Mouse (Mus musculus) MEL (cell line): ENCODE measurements at regions not wholly inside any gene's neighbourhood (a gene's known extent, or its start where the extent isn't known, plus 50 kb on each side); places are given as distances from the start of the nearest gene placed in this dataset.

Experiments used
- DNase-seq: peaks from one replicate; pipeline ENCODE4 v3.0.0; 2011; ENCODE audit warnings: low read depth, low spot score
- H3K27ac ChIP-seq: 2 replicates; pipeline ENCODE4 v1.5.1; 2012; ENCODE audit warnings: low read depth, mild to moderate bottlenecking, control low read depth, low read length, moderate library complexity; ENCODE audit not compliant: control insufficient read depth
- H3K27me3 ChIP-seq, 2 experiments: fragments of 150-350 bp in 1 of 2; sonication (generic) in 1 of 2; 2 replicates each; pipeline ENCODE4 v1.6.1; 2012; ENCODE audit warnings: low read length in 2 of 2, mild to moderate bottlenecking in 2 of 2, improper control_type of control experiment in 1 of 2, moderate library complexity in 1 of 2; ENCODE audit not compliant: insufficient read depth in 2 of 2, control insufficient read depth in 1 of 2
- H3K36me3 ChIP-seq, 2 experiments: 2 replicates each; pipeline ENCODE4 v1.6.1; 2012 to 2014; ENCODE audit warnings: low read length in 2 of 2, improper control_type of control experiment in 1 of 2, inconsistent platforms in 1 of 2, mild to moderate bottlenecking in 1 of 2; ENCODE audit not compliant: insufficient read depth in 2 of 2, control insufficient read depth in 1 of 2
- H3K4me1 ChIP-seq, 2 experiments: fragments of 150-350 bp in 1 of 2; sonication (generic) in 1 of 2; 2 replicates each; pipeline ENCODE4 v1.6.1; 2012; ENCODE audit warnings: low read length in 2 of 2, improper control_type of control experiment in 1 of 2, mild to moderate bottlenecking in 1 of 2; ENCODE audit not compliant: insufficient read depth in 2 of 2, control insufficient read depth in 1 of 2
- H3K4me3 ChIP-seq, 2 experiments: fragments of 150-350 bp in 1 of 2; sonication (generic) in 1 of 2; 2 replicates each; pipeline ENCODE4 v1.5.1; 2012; ENCODE audit warnings: low read depth in 2 of 2, low read length in 2 of 2, mild to moderate bottlenecking in 2 of 2, moderate library complexity in 2 of 2, control low read depth in 1 of 2, improper control_type of control experiment in 1 of 2; ENCODE audit not compliant: control insufficient read depth in 1 of 2, insufficient read depth in 1 of 2
- H3K79me2 ChIP-seq: 2 replicates; pipeline ENCODE4 v1.6.1; 2012; ENCODE audit warnings: mild to moderate bottlenecking, low read length, moderate library complexity; ENCODE audit not compliant: control insufficient read depth, poor library complexity, insufficient read depth
- H3K9ac ChIP-seq: 2 replicates; pipeline ENCODE4 v1.6.1; 2012; ENCODE audit warnings: low read depth, mild to moderate bottlenecking, control low read depth, low read length, moderate library complexity; ENCODE audit not compliant: control insufficient read depth, poor library complexity, severe bottlenecking
- H3K9me3 ChIP-seq: fragments of 150-350 bp; sonication (generic); replicated peaks from 2 replicates; pipeline ENCODE4 v1.6.1; 2012; ENCODE audit warnings: mild to moderate bottlenecking, low read length, improper control_type of control experiment, moderate library complexity; ENCODE audit not compliant: insufficient read depth
- CTCF ChIP-seq, 3 experiments: IDR thresholded peaks in 2 of 3; conservative IDR thresholded peaks in 1 of 3; 2 replicates each; pipeline ENCODE4 v1.5.1; 2011 to 2012; ENCODE audit warnings: low read length in 3 of 3, low read depth in 2 of 3, mild to moderate bottlenecking in 2 of 3, improper control_type of control experiment in 1 of 3, inconsistent platforms in 1 of 3, mixed read lengths in 1 of 3, moderate library complexity in 1 of 3; ENCODE audit not compliant: control insufficient read depth in 1 of 3, insufficient read depth in 1 of 3, poor library complexity in 1 of 3, severe bottlenecking in 1 of 3
- ETS1 ChIP-seq: IDR thresholded peaks from 2 replicates; pipeline ENCODE4 v1.6.1; 2012; ENCODE audit warnings: low read depth, mild to moderate bottlenecking, inconsistent platforms, low read length, improper control_type of control experiment, moderate library complexity
- GATA1 ChIP-seq: IDR thresholded peaks from 2 replicates; pipeline ENCODE4 v1.6.1; 2011; ENCODE audit warnings: low read depth, low read length, improper control_type of control experiment
- KAT2A ChIP-seq: conservative IDR thresholded peaks from 2 replicates; pipeline ENCODE4 v1.6.1; 2012; ENCODE audit warnings: low read depth, low read length, improper control_type of control experiment, inconsistent platforms
- MAX ChIP-seq: IDR thresholded peaks from 2 replicates; pipeline ENCODE4 v1.6.1; 2011; ENCODE audit warnings: low read length, improper control_type of control experiment
- MYC ChIP-seq: IDR thresholded peaks from 2 replicates; pipeline ENCODE4 v1.6.1; 2011; ENCODE audit warnings: low read depth, mild to moderate bottlenecking, low read length, improper control_type of control experiment, moderate library complexity
- POLR2AphosphoS2 ChIP-seq: IDR thresholded peaks from 2 replicates; pipeline ENCODE4 v1.6.1; 2011; ENCODE audit warnings: low read length, improper control_type of control experiment
- TCF12 ChIP-seq: IDR thresholded peaks from 2 replicates; pipeline ENCODE4 v1.6.1; 2014; ENCODE audit warnings: low read depth, mild to moderate bottlenecking, inconsistent platforms, low read length, improper control_type of control experiment, moderate library complexity
- ZKSCAN1 ChIP-seq: IDR thresholded peaks from 2 replicates; pipeline ENCODE4 v1.6.1; 2012; ENCODE audit warnings: low read depth, mild to moderate bottlenecking, inconsistent platforms, low read length, improper control_type of control experiment, moderate library complexity
- ZMIZ1 ChIP-seq: IDR thresholded peaks from 2 replicates; pipeline ENCODE4 v1.6.1; 2012; ENCODE audit warnings: low read depth, mild to moderate bottlenecking, inconsistent platforms, low read length, improper control_type of control experiment, moderate library complexity

DNA sequence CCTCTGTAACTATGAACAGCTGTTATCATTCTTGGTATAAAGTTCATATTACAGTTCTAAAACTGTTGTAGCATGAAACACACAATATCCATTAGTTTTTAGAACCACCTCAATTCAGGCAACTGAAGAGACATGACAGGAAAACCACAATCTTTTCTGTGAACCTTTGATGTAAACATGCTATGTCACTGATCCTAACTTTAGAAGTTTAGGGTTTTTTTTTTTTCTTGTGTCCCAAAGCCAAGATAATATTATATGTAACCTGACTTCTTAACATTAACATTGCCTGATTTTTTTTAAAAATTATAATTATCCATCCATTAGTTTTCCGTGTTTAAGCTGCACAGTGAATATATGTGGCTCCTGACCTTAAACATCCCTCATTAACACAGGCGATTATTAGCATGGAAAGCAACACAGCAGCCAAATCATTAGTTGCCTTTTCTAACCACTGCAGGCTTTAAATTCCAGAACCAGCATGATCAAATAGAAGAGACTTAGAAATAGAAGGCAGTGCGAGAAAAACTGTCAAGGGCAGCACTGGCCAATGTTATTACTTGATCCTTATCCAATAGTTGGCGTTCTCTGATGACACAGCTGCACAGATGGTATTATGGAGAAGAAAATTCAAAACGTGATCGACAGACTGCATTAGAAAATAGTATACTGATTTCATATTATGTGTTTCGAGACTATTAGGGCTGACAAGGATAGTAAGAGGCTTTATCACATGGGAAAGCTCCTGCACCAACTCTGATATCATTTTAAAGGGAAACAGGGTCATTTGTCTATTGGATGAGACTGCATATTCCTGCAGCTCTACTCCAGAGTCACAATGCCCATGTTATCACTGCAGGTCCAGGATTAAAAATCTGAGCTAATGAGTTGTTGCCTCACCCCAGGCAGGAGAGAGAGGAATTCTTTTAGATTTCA is 321.7 kb upstream of the Clec14a start:
- Histone ChIP-seq H3K4me3 (no peak overlapping the region), H3K4me1 (no peaks in the 10 kb centered on the region), H3K36me3 (no peaks in the 10 kb centered on the region), H3K27ac (no peak overlapping the region), H3K79me2 (no peaks in the 10 kb centered on the region), H3K27me3 (no peaks in the 10 kb centered on the region), H3K9ac (no peak overlapping the region), H3K9me3 (no peaks in the 10 kb centered on the region)
- DNase-seq: no peak
- no peak for TF ChIP-seq ZKSCAN1

GRCm38 (mm10) chr12:58581811-58582572 is 312.9 kb upstream of the Clec14a start:
- no peaks in the 10 kb centered on the region for H3K27me3 ChIP-seq
- H3K79me2 ChIP-seq: no peaks in the 10 kb centered on the region
- no peak overlapping the region for H3K27ac ChIP-seq
- no peak for DNase-seq
- TF ChIP-seq GATA1: no peak
- TF ChIP-seq CTCF (IDR thresholded peaks at IDR 0.05 in 2 of 3, conservative IDR thresholded peaks at IDR 0.05 in 1 of 3; ENCODE audit: control insufficient read depth in 1 of 3, insufficient read depth in 1 of 3, low read depth in 2 of 3, low read length in 3 of 3, poor library complexity in 1 of 3, severe bottlenecking in 1 of 3): no peak
- no peak for TF ChIP-seq TCF12
- TF ChIP-seq ETS1: no peak
- TF ChIP-seq, all 39 proteins: peak for 0
- Histone ChIP-seq H3K4me3 (no peak overlapping the region), H3K4me1 (no peaks in the 10 kb centered on the region), H3K9me3 (no peaks in the 10 kb centered on the region), H3K9ac (no peak overlapping the region), H3K36me3 (no peaks in the 10 kb centered on the region)

DNA sequence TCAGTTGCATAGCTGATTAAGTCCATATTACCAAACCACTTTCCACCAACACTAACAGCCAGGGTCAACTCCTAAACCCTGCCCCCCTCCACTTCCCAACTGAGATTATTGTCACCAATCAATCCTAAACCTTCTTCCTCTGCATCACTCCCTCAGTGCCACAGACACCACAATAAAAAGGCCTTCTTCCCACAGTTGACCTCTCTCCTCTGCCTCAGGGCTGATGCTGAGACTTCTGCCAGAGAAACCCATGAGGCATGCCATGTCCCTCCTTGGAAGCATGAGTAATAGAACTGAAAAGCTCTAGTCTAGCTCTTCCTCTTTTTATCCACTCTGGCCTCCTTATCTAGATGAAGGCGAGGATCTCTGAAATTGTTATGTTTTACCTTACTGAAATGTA is 300.0 kb upstream of the Clec14a start:
- no peaks in the 10 kb centered on the region for H3K9me3 ChIP-seq
- DNase-seq: peak; percentile 8
- H3K36me3 ChIP-seq: no peaks in the 10 kb centered on the region
- no peak for TF ChIP-seq GATA1
- no peak for TF ChIP-seq MYC
- TF ChIP-seq ZMIZ1: no peak
- TF ChIP-seq KAT2A: no peak
- TF ChIP-seq MAX: no peak
- TF ChIP-seq POLR2AphosphoS2: no peak
- TF ChIP-seq, all 39 proteins: peak for 0
- Histone ChIP-seq H3K79me2 (no peaks in the 10 kb centered on the region), H3K27ac (no peak overlapping the region), H3K9ac (no peak overlapping the region), H3K27me3 (no peaks in the 10 kb centered on the region), H3K4me3 (no peak overlapping the region), H3K4me1 (no peaks in the 10 kb centered on the region)
